Mouse (Mus musculus): ENCODE data around the gene Gm9774. TPM values are rescaled to one million over a fixed set of nuclear protein-coding genes. Genes with fewer than 3 reads are reported as not detected.

The Gm9774 gene
- polyA plus RNA-seq (2014; fragmentation: Illumina TruSeq; extraction: RNeasy Lipid Tissue Mini Kit (QIAGEN cat#74804); ENCODE audit: insufficient read depth, low read depth, low replicate concordance), result 3.0 TPM

DNA sequence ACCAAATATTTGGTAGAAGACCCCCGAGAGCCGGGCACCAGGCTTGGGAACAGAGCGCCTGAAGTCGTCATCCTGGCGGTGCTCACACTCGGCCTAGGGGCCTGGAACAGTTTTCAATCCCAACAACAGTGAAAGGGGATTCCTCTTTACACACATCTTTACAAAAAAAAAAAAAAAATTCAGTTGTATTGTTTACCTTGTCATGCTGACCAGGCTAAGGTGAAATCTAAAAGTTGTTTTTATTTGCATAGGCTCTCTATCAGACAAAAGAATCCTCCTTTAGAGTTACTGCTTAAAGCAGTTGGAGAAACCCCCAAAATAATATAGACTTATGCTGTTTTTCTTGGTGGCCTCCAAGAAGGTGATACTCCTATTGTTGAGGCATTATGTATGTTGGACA, at the start of gene Gm9774:
Gene Gm9774, minus strand, starts transcription at position 101 of the 400 bp plus-strand sequence.

DNA sequence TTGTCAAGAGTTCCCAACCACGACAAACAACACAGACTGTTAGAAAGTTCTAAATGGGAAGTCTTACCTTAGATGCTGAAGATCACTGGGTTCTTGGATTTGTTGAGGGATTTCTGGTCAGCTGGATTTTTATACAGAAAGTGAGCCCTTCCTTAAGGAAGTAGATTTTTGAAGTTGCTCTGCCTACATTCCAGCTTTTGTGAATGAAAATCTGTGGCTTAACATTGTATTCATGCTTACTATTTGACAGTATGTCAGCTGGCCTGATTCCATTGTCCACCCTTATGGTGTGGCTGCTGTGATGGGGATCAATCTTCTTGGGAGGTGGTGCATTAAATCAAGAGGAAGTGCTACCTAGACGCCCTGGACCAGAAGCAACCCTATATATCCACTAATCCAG, 29.4 kb upstream of the Gm9774 start, which contains the start of gene Sprr3:
Gene Sprr3, minus strand, starts transcription at position 101 of the 400 bp plus-strand sequence.

DNA sequence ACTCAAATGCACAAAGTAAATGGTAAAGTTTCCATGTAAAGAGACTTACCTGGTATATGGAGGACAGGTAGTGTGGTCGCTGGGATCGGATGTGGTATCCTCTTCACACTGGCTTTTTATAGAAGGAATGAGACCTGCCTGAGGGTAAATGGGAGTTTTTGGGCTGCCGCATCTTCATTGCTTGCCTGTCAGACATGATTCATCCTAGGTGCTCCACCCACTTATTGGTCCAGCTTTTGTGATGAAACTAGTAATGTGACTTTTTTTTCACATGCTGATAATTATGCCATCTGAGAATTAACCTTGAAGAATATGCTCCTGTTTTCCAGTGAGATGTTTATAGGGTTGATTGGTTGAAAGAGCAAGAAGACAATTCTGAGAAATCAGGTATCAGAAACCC, 9.5 kb upstream of the Gm9774 start, which contains the start of gene Sprr1b:
Gene Sprr1b, minus strand, starts transcription at position 101 of the 400 bp plus-strand sequence.

DNA sequence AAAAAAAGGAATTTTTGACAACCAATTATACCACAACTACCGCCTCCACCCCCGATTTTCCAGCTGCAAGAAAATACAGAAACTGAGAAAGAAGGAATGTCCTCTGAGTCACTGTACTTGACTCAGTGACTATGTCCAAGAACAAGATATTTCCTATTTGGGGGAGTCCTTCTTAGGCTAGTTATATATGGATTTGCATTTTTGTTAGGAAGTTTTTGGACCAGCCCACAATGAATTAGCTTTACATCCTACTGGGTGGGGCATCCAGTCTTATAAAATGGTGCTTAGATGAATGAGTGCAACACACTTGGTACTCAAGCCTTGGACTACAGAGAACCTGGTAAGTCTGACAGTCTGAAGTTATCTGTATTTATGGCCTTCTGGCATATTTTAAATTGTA, 3.1 kb upstream of the Gm9774 start, which contains the start of gene Sprr2k:
Gene Sprr2k, plus strand, starts transcription at position 301 of the 400 bp plus-strand sequence.

DNA sequence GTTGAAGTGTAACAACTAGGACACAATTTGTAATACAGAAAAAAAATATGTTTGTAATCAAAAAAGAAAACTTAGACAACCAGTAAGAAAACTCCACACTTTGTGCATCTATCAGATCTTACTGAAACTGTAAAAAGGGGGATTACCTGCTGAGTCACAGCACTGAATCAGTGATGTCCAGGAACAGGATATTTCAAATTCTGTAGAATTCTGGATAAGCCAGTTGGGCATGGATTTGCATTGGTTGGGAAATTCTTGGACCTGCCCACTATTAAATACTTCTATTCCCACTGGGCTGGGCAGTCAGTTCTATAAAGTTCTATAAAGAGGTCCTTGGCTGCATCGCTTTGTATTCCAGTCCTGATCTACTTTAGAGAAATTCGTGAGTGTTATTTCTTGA, 11.4 kb downstream of the Gm9774 start, which contains the start of gene Sprr2j-ps:
Gene Sprr2j-ps, plus strand, starts transcription at position 301 of the 400 bp plus-strand sequence.

DNA sequence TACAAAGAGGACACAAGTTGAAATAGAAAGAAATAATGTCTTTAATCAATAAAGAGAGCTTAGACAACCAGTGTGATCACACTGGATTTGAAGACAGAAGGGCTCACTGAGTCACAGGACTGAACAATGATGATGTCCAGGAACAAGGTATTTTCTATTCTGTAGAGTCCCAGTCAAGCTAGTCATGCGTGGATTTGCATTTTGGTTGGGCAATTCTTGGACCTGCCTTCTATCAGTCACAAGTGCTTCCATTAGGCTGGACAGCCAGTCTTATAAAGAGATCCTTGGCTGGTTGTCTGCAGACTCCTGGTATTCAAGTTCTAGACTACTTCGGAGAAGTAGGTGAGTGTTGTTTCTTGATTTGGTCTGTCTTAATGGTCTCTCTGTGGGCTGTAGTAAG, 21.5 kb downstream of the Gm9774 start, which contains the start of gene Sprr2i:
Gene Sprr2i, plus strand, starts transcription at position 301 of the 400 bp plus-strand sequence.

DNA sequence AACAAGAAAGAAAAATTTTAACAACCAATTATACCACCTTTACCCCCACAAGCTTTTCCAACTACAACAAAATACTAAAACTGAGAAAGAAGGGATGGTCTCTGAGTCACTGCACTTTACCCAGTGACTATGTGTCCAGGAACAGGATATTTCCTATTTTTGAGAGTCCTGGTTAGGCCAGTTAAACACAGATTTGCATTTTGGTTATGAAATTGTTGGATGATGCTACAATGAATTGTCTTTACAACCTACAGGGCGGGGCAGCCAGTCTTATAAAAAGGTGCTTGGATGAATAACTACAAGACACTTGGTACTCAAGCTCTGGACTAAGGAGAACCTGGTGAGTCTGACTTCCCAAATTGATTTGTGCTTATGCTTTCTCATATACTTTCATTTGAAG, 43.8 kb downstream of the Gm9774 start, which contains the start of gene Sprr2h:
Gene Sprr2h, plus strand, starts transcription at position 301 of the 400 bp plus-strand sequence.

Other genes starting within 250 kb of the Gm9774 start
- gene Sprr2a1, start 213.6 kb downstream of the Gm9774 start, polyA plus RNA-seq (2014; fragmentation: Illumina TruSeq; extraction: RNeasy Lipid Tissue Mini Kit (QIAGEN cat#74804); ENCODE audit: insufficient read depth, low read depth, low replicate concordance), result not detected
- gene Sprr2a2, start 213.5 kb downstream of the Gm9774 start, polyA plus RNA-seq (2014; fragmentation: Illumina TruSeq; extraction: RNeasy Lipid Tissue Mini Kit (QIAGEN cat#74804); ENCODE audit: insufficient read depth, low read depth, low replicate concordance), result 0.51 TPM
- not detected for gene Sprr2a3, start 144.0 kb downstream of the Gm9774 start, polyA plus RNA-seq (2014; fragmentation: Illumina TruSeq; extraction: RNeasy Lipid Tissue Mini Kit (QIAGEN cat#74804); ENCODE audit: insufficient read depth, low read depth, low replicate concordance)
- not detected for gene Sprr2b, start 112.8 kb downstream of the Gm9774 start, polyA plus RNA-seq (2014; fragmentation: Illumina TruSeq; extraction: RNeasy Lipid Tissue Mini Kit (QIAGEN cat#74804); ENCODE audit: insufficient read depth, low read depth, low replicate concordance)
- gene Sprr2d, start 90.3 kb downstream of the Gm9774 start, polyA plus RNA-seq (2014; fragmentation: Illumina TruSeq; extraction: RNeasy Lipid Tissue Mini Kit (QIAGEN cat#74804); ENCODE audit: insufficient read depth, low read depth, low replicate concordance), result not detected
- not detected for gene Sprr2e, start 77.3 kb downstream of the Gm9774 start, polyA plus RNA-seq (2014; fragmentation: Illumina TruSeq; extraction: RNeasy Lipid Tissue Mini Kit (QIAGEN cat#74804); ENCODE audit: insufficient read depth, low read depth, low replicate concordance)
- gene Sprr2f, start 64.2 kb downstream of the Gm9774 start, polyA plus RNA-seq (2014; fragmentation: Illumina TruSeq; extraction: RNeasy Lipid Tissue Mini Kit (QIAGEN cat#74804); ENCODE audit: insufficient read depth, low read depth, low replicate concordance), result not detected
- not detected for gene Sprr2h, start 43.7 kb downstream of the Gm9774 start, polyA plus RNA-seq (2014; fragmentation: Illumina TruSeq; extraction: RNeasy Lipid Tissue Mini Kit (QIAGEN cat#74804); ENCODE audit: insufficient read depth, low read depth, low replicate concordance)
- gene Sprr2i, start 21.4 kb downstream of the Gm9774 start, polyA plus RNA-seq (2014; fragmentation: Illumina TruSeq; extraction: RNeasy Lipid Tissue Mini Kit (QIAGEN cat#74804); ENCODE audit: insufficient read depth, low read depth, low replicate concordance), result not detected
- gene Sprr2j-ps, start 11.3 kb downstream of the Gm9774 start, polyA plus RNA-seq (2014; fragmentation: Illumina TruSeq; extraction: RNeasy Lipid Tissue Mini Kit (QIAGEN cat#74804); ENCODE audit: insufficient read depth, low read depth, low replicate concordance), result not detected
- not detected for gene Sprr2k, start 3.2 kb upstream of the Gm9774 start, polyA plus RNA-seq (2014; fragmentation: Illumina TruSeq; extraction: RNeasy Lipid Tissue Mini Kit (QIAGEN cat#74804); ENCODE audit: insufficient read depth, low read depth, low replicate concordance)
- not detected for gene Sprr1b, start 9.4 kb upstream of the Gm9774 start, polyA plus RNA-seq (2014; fragmentation: Illumina TruSeq; extraction: RNeasy Lipid Tissue Mini Kit (QIAGEN cat#74804); ENCODE audit: insufficient read depth, low read depth, low replicate concordance)
- not detected for gene Sprr3, start 29.3 kb upstream of the Gm9774 start, polyA plus RNA-seq (2014; fragmentation: Illumina TruSeq; extraction: RNeasy Lipid Tissue Mini Kit (QIAGEN cat#74804); ENCODE audit: insufficient read depth, low read depth, low replicate concordance)
- 3.2 TPM for gene Sprr1a, start 56.5 kb upstream of the Gm9774 start, polyA plus RNA-seq (2014; fragmentation: Illumina TruSeq; extraction: RNeasy Lipid Tissue Mini Kit (QIAGEN cat#74804); ENCODE audit: insufficient read depth, low read depth, low replicate concordance)
- not detected for gene Sprr4, start 71.1 kb upstream of the Gm9774 start, polyA plus RNA-seq (2014; fragmentation: Illumina TruSeq; extraction: RNeasy Lipid Tissue Mini Kit (QIAGEN cat#74804); ENCODE audit: insufficient read depth, low read depth, low replicate concordance)
- not detected for gene 2310046K23Rik, start 105.1 kb upstream of the Gm9774 start, polyA plus RNA-seq (2014; fragmentation: Illumina TruSeq; extraction: RNeasy Lipid Tissue Mini Kit (QIAGEN cat#74804); ENCODE audit: insufficient read depth, low read depth, low replicate concordance)
- gene Ivl, start 144.3 kb upstream of the Gm9774 start, polyA plus RNA-seq (2014; fragmentation: Illumina TruSeq; extraction: RNeasy Lipid Tissue Mini Kit (QIAGEN cat#74804); ENCODE audit: insufficient read depth, low read depth, low replicate concordance), result 0.97 TPM
- not detected for gene Smcp, start 159.6 kb upstream of the Gm9774 start, polyA plus RNA-seq (2014; fragmentation: Illumina TruSeq; extraction: RNeasy Lipid Tissue Mini Kit (QIAGEN cat#74804); ENCODE audit: insufficient read depth, low read depth, low replicate concordance)
- not detected for gene 2210017I01Rik, start 178.1 kb upstream of the Gm9774 start, polyA plus RNA-seq (2014; fragmentation: Illumina TruSeq; extraction: RNeasy Lipid Tissue Mini Kit (QIAGEN cat#74804); ENCODE audit: insufficient read depth, low read depth, low replicate concordance)
- not detected for gene Lce6a, start 192.2 kb upstream of the Gm9774 start, polyA plus RNA-seq (2014; fragmentation: Illumina TruSeq; extraction: RNeasy Lipid Tissue Mini Kit (QIAGEN cat#74804); ENCODE audit: insufficient read depth, low read depth, low replicate concordance)
- gene Lce1a1, start 218.9 kb upstream of the Gm9774 start, polyA plus RNA-seq (2014; fragmentation: Illumina TruSeq; extraction: RNeasy Lipid Tissue Mini Kit (QIAGEN cat#74804); ENCODE audit: insufficient read depth, low read depth, low replicate concordance), result not detected
- not detected for gene Lce1b, start 227.5 kb upstream of the Gm9774 start, polyA plus RNA-seq (2014; fragmentation: Illumina TruSeq; extraction: RNeasy Lipid Tissue Mini Kit (QIAGEN cat#74804); ENCODE audit: insufficient read depth, low read depth, low replicate concordance)
- not detected for gene Lce1a2, start 240.9 kb upstream of the Gm9774 start, polyA plus RNA-seq (2014; fragmentation: Illumina TruSeq; extraction: RNeasy Lipid Tissue Mini Kit (QIAGEN cat#74804); ENCODE audit: insufficient read depth, low read depth, low replicate concordance)
- gene Lce1c, start 249.8 kb upstream of the Gm9774 start, polyA plus RNA-seq (2014; fragmentation: Illumina TruSeq; extraction: RNeasy Lipid Tissue Mini Kit (QIAGEN cat#74804); ENCODE audit: insufficient read depth, low read depth, low replicate concordance), result not detected

Measured in lung, adult 10 weeks (tissue).